Mouse (Mus musculus) gastrocnemius, adult 2 months (tissue): ENCODE measurements around the gene Xrcc3. TPM values are rescaled to one million over a fixed set of nuclear protein-coding genes. Genes with fewer than 3 reads are reported as not detected.

ENCODE experiments used
- DNase-seq: peaks from one replicate; pipeline ENCODE4 v3.0.0; 2022
- H3K27ac ChIP-seq: fragments of 200-600 bp; 2 replicates; pipeline ENCODE4 v1.8.1; 2022; ENCODE audit warnings: mild to moderate bottlenecking
- H3K4me3 ChIP-seq: fragments of 200-600 bp; 2 replicates; pipeline ENCODE4 v1.8.1; 2022; ENCODE audit warnings: mild to moderate bottlenecking, moderate library complexity
- CTCF ChIP-seq: fragments of 200-600 bp; IDR thresholded peaks from 2 replicates; pipeline ENCODE4 v1.8.1; 2022; ENCODE audit warnings: antibody characterized with exemption, mild to moderate bottlenecking, moderate library complexity
- intact Hi-C: fragments of 180-260 bp; cut with DNase I; formaldehyde crosslinking; loops from one replicate; pipeline ENCODE4 v1.15.1; 2025
- total RNA-seq, 2 experiments: library from RNA; stranded (reverse); gene quantifications; 2 replicates each; pipeline ENCODE4 v1.2.3; 2021

The Xrcc3 gene
- total RNA-seq, 2 experiments from 2014 or later: 0.47 TPM; not detected in 1

GRCm38 (mm10) chr12:111812611-111813010, 1.1 kb downstream of the Xrcc3 start:
- no peak overlapping the region for H3K27ac ChIP-seq
- intact Hi-C loops: loop anchor here (10.0 kb wide), 1 partner anchor 1012 kb away; the partner anchor contains the start of gene Cdca4
- TF ChIP-seq CTCF: no peak
- no peak for DNase-seq
- H3K4me3 ChIP-seq: no peak overlapping the region

GRCm38 (mm10) chr12:111812075-111812474, 1.6 kb downstream of the Xrcc3 start:
- Histone ChIP-seq H3K27ac (no peak overlapping the region), H3K4me3 (no peak overlapping the region)
- intact Hi-C loops: loop anchor here (10.0 kb wide), 1 partner anchor 1013 kb away; the partner anchor contains the start of gene Cdca4
- no peak for DNase-seq
- TF ChIP-seq CTCF: no peak

- DNase-seq: peak; percentile 93
- intact Hi-C loops: loop anchor here (10.0 kb wide), 1 partner anchor 1015 kb away; the partner anchor contains the start of gene Cdca4
- H3K27ac ChIP-seq: peak overlapping the region; percentile 75
- TF ChIP-seq CTCF: peak; percentile 45
- H3K4me3 ChIP-seq: no peak overlapping the region
These were observed 3.9 kb downstream of the Xrcc3 start for GRCm38 (mm10) chr12:111809762-111810161.

GRCm38 (mm10) chr12:111808775-111809174, 4.9 kb downstream of the Xrcc3 start:
- Histone ChIP-seq H3K4me3 (no peak overlapping the region), H3K27ac (peak overlapping the region; percentile 75)
- intact Hi-C loops: no loop called here
- DNase-seq: no peak
- no peak for TF ChIP-seq CTCF

- no peak for TF ChIP-seq CTCF
- intact Hi-C loops: no loop called here
- no peak for DNase-seq
- H3K27ac ChIP-seq: no peak overlapping the region
- H3K4me3 ChIP-seq: no peak overlapping the region
These were observed 10.1 kb downstream of the Xrcc3 start for GRCm38 (mm10) chr12:111803538-111803937.

- no peak for TF ChIP-seq CTCF
- no peak overlapping the region for H3K4me3 ChIP-seq
- DNase-seq: peak; percentile 41
- intact Hi-C loops: no loop called here
- H3K27ac ChIP-seq: peak overlapping the region; percentile 32; the same call in 1 of the 2 replicates
These were observed 13.1 kb downstream of the Xrcc3 start for GRCm38 (mm10) chr12:111800459-111801183.

GRCm38 (mm10) chr12:111798493-111798892, 15.2 kb downstream of the Xrcc3 start:
- no peak for TF ChIP-seq CTCF
- peak; percentile 53 for DNase-seq
- Histone ChIP-seq H3K4me3 (no peak overlapping the region), H3K27ac (no peak overlapping the region)
- intact Hi-C loops: no loop called here

- no peak overlapping the region for H3K4me3 ChIP-seq
- no peak for TF ChIP-seq CTCF
- intact Hi-C loops: no loop called here
- no peak for DNase-seq
- H3K27ac ChIP-seq: no peak overlapping the region
These were observed 16.4 kb downstream of the Xrcc3 start for GRCm38 (mm10) chr12:111797251-111797650.

GRCm38 (mm10) chr12:111795180-111795895, 18.3 kb downstream of the Xrcc3 start:
- Histone ChIP-seq H3K27ac (peak overlapping the region; percentile 70; the same call in 1 of the 2 replicates), H3K4me3 (no peak overlapping the region)
- no peak for TF ChIP-seq CTCF
- intact Hi-C loops: no loop called here
- peak; percentile 37 for DNase-seq

- H3K4me3 ChIP-seq: peak overlapping the region; percentile 38
- TF ChIP-seq CTCF: no peak
- H3K27ac ChIP-seq: peak overlapping the region; percentile 70
- no peak for DNase-seq
- intact Hi-C loops: loop anchor here (5.0 kb wide), 1 partner anchor 37 kb away; the partner anchor contains the start of gene Klc1
These were observed 19.0 kb downstream of the Xrcc3 start for GRCm38 (mm10) chr12:111794526-111795179.

- H3K4me3 ChIP-seq: peak overlapping the region; percentile 38
- H3K27ac ChIP-seq: peak overlapping the region; percentile 70
- TF ChIP-seq CTCF: peak; percentile 21; the same call in 1 of the 2 replicates
- DNase-seq: peak; percentile 94
- intact Hi-C loops: loop anchor here (5.0 kb wide), 1 partner anchor 37 kb away; the partner anchor contains the start of gene Klc1
These were observed 19.6 kb downstream of the Xrcc3 start for GRCm38 (mm10) chr12:111794102-111794501.

GRCm38 (mm10) chr12:111791474-111792104, 22.1 kb downstream of the Xrcc3 start:
- DNase-seq: no peak
- intact Hi-C loops: loop anchor here (5.0 kb wide), 1 partner anchor 34 kb away; the partner anchor contains the start of gene Klc1
- TF ChIP-seq CTCF: no peak

More at GRCm38 (mm10) chr12:111791474-111792104, 22.1 kb downstream of the Xrcc3 start:
- no peak overlapping the region for H3K27ac ChIP-seq
- H3K4me3 ChIP-seq: no peak overlapping the region
